8 mouse cellular contexts compared by ENCODE assay signal in genomic region chrX:159751834-159752233, GRCm38 (mm10).
DNase-seq lines count a peak whose midpoint lies in the region; TF ChIP-seq lines count a peak whose summit lies in the region.
"Had no signal": no experiment of that assay in that cellular context is flagged by ENCODE, and none has a peak within 500 bp of the region (broad histone marks: within the 10 kb centered on the region; RNA-seq: fewer than 3 reads in every experiment).

No protein-coding gene starts in this region.

- no peaks in the 10 kb centered on the region for H3K9me3 ChIP-seq in ES-Bruce4 (replicated peaks; ENCODE audit: control insufficient read depth, insufficient read depth, low read length, poor library complexity, severe bottlenecking)
- H3K9me3 ChIP-seq: liver, embryonic 15.5 days had no signal

- no peak overlapping the region for H3K27ac ChIP-seq in ES-Bruce4 (ENCODE audit: insufficient read depth, low read length)
- H3K27ac ChIP-seq: liver, embryonic 15.5 days had no signal

- TF ChIP-seq POLR2A in ES-Bruce4 (IDR thresholded peaks at IDR 0.05; ENCODE audit: insufficient read depth, low read length): no peak

- no peaks in the 10 kb centered on the region for H3K4me1 ChIP-seq in ES-Bruce4 (ENCODE audit: control insufficient read depth, insufficient read depth, low read length)

- H3K27me3 ChIP-seq in ES-Bruce4 (ENCODE audit: control insufficient read depth, insufficient read depth, low read length, poor library complexity, severe bottlenecking): no peaks in the 10 kb centered on the region
- H3K27me3 ChIP-seq: liver, embryonic 15.5 days had no signal

- H3K9ac ChIP-seq in ES-Bruce4 (ENCODE audit: low read depth, poor library complexity, severe bottlenecking): no peak overlapping the region
- H3K9ac ChIP-seq: liver, embryonic 15.5 days had no signal

- no peaks in the 10 kb centered on the region for H3K36me3 ChIP-seq in ES-Bruce4 (ENCODE audit: control insufficient read depth, insufficient read depth, low read length, poor library complexity, severe bottlenecking)
- H3K36me3 ChIP-seq: liver, embryonic 15.5 days had no signal

- H3K4me3 ChIP-seq in ES-Bruce4 (ENCODE audit: low read depth, low read length): no peak overlapping the region
- H3K4me3 ChIP-seq: liver, embryonic 15.5 days had no signal

- TF ChIP-seq CTCF in ES-Bruce4 (IDR thresholded peaks at IDR 0.05; ENCODE audit: low read depth, low read length): peak; percentile 38

- no peak for TF ChIP-seq EP300 in ES-Bruce4 (IDR thresholded peaks at IDR 0.05; ENCODE audit: insufficient read depth, low read depth, low read length)

- DNase-seq in layer of hippocampus, adult 11-12 months (ENCODE audit: low spot score): peak; percentile 30
- DNase-seq in layer of hippocampus, adult 9-10 months (ENCODE audit: low spot score): no peak
- DNase-seq in adrenal gland, postnatal 10 days: peak; percentile 37
- DNase-seq in induced T-regulatory cell, adult 2 months (ENCODE audit: low read depth): peak; percentile 37
- peak; percentile 60 for DNase-seq in lung, postnatal 10 days
- peak; percentile 66 for DNase-seq in thymus, postnatal 4 days
